Mouse (Mus musculus): ENCODE data around the gene Frem3. TPM values are rescaled to one million over a fixed set of nuclear protein-coding genes. Genes with fewer than 3 reads are reported as not detected.

Gene Frem3
- total and polyA plus RNA-seq, 2 experiments from 2014 or later = 0.14 to 0.23 TPM

- Histone ChIP-seq H3K4me1 (ENCODE audit: insufficient read depth) (no peaks in the 10 kb centered on the region), H3K27ac (ENCODE audit: low read depth, low read length) (no peak overlapping the region), H3K9ac (no peak overlapping the region), H3K4me3 (ENCODE audit: low read depth, low read length) (no peak overlapping the region), H3K4me2 (ENCODE audit: low read depth) (no peak overlapping the region), H3K27me3 (ENCODE audit: insufficient read depth, low read length) (no peaks in the 10 kb centered on the region), H3K9me3 (ENCODE audit: low read length) (no peaks in the 10 kb centered on the region), H3K36me3 (ENCODE audit: insufficient read depth) (no peaks in the 10 kb centered on the region)
- DNase-seq (no peak), ATAC-seq (no peak)
- TF ChIP-seq CTCF (IDR thresholded peaks at IDR 0.05; ENCODE audit: low read depth) = no peak
- 64% methylated on average over 1 of the region's 1 CpGs for WGBS
These were observed 31.8 kb upstream of the Frem3 start for GRCm38 (mm10) chr8:80579038-80579437.

DNA sequence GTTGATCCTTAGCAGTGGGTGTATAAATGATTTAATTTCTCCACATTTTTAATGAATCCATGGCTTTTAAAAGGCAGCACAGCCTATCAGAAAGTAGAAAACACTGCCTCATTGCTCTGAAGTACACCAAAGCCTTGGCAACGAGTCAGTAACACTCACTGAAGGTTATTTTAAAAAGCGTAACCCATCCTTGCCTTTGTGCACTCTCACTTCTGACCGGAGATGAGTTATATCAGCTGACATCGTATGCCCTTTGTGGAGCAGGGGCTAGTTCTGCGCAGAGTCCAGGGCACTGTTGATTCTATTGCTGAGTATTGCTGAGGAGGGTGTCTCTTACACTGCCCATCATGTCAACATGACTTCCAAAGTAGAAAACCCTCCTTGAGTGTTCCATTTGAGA, 18.3 kb upstream of the Frem3 start:
- Histone ChIP-seq H3K36me3 (ENCODE audit: insufficient read depth) (no peaks in the 10 kb centered on the region), H3K4me3 (ENCODE audit: low read depth, low read length) (no peak overlapping the region), H3K4me1 (ENCODE audit: insufficient read depth) (no peaks in the 10 kb centered on the region), H3K27ac (ENCODE audit: low read depth, low read length) (no peak overlapping the region), H3K9me3 (ENCODE audit: low read length) (no peaks in the 10 kb centered on the region), H3K9ac (no peak overlapping the region), H3K4me2 (ENCODE audit: low read depth) (no peak overlapping the region), H3K27me3 (ENCODE audit: insufficient read depth, low read length) (no peaks in the 10 kb centered on the region)
- no peak for TF ChIP-seq CTCF (IDR thresholded peaks at IDR 0.05; ENCODE audit: low read depth)
- ATAC-seq = no peak
- 78% methylated on average over 5 of the region's 5 CpGs for WGBS
- no peak for DNase-seq

- no peak overlapping the region for H3K4me2 ChIP-seq (ENCODE audit: low read depth)
- no peaks in the 10 kb centered on the region for H3K36me3 ChIP-seq (ENCODE audit: insufficient read depth)
- no peak overlapping the region for H3K4me3 ChIP-seq (ENCODE audit: low read depth, low read length)
- H3K27me3 ChIP-seq (ENCODE audit: insufficient read depth, low read length) = no peaks in the 10 kb centered on the region
- WGBS = 84% methylated on average over 6 of the region's 6 CpGs
- no peak overlapping the region for H3K9ac ChIP-seq
- ATAC-seq (no peak), DNase-seq (no peak)
- no peak overlapping the region for H3K27ac ChIP-seq (ENCODE audit: low read depth, low read length)
- no peak for TF ChIP-seq CTCF (IDR thresholded peaks at IDR 0.05; ENCODE audit: low read depth)
- H3K9me3 ChIP-seq (ENCODE audit: low read length) = no peaks in the 10 kb centered on the region
- H3K4me1 ChIP-seq (ENCODE audit: insufficient read depth) = no peaks in the 10 kb centered on the region
These were observed 10.2 kb upstream of the Frem3 start for GRCm38 (mm10) chr8:80600600-80601170.

DNA sequence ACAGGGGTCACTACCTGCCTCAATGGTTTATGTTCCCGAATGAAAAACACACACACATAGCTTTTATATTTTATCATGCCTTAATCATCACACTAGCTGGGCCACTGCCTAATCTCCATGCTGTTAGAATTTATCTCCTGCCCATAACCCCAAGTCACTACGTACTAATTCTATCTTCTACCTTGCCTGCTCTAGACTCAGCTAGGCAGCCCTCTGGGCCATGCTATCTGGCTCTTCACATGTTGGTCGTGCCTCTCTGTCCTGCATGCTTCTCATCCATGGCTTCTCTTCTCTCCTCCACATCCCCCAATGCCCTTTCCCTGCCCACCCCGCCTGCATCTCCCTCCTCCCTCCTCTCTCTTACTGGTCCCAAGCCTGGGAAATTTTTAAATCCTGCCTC, 9.0 kb upstream of the Frem3 start:
- no peak overlapping the region for H3K4me3 ChIP-seq (ENCODE audit: low read depth, low read length)
- 79% methylated on average over 4 of the region's 4 CpGs for WGBS
- DNase-seq = no peak
- H3K9ac ChIP-seq = no peak overlapping the region
- ATAC-seq = no peak
- no peaks in the 10 kb centered on the region for H3K4me1 ChIP-seq (ENCODE audit: insufficient read depth)
- no peak overlapping the region for H3K27ac ChIP-seq (ENCODE audit: low read depth, low read length)
- H3K9me3 ChIP-seq (ENCODE audit: low read length) = no peaks in the 10 kb centered on the region
- no peaks in the 10 kb centered on the region for H3K27me3 ChIP-seq (ENCODE audit: insufficient read depth, low read length)
- H3K36me3 ChIP-seq (ENCODE audit: insufficient read depth) = no peaks in the 10 kb centered on the region
- no peak overlapping the region for H3K4me2 ChIP-seq (ENCODE audit: low read depth)
- no peak for TF ChIP-seq CTCF (IDR thresholded peaks at IDR 0.05; ENCODE audit: low read depth)

DNA sequence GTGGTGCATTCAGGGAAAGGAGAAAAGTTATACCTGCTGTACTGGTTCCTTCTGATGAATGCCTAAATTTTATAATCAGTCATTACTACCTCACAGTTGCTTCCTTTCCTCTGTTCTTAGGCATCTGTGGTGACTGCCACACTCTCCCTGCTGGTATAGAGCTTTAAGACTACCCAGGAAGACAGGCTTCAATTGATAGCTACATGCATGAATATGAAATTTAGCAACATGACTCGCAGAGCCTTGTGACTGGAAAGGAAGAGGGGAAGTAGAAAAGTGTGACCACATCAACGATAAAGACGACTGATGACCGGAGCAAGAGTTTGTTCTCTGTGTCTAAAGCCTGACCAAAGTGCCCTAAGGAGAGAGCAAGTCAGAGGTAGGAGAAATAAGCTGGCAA, 3.8 kb upstream of the Frem3 start:
- H3K4me1 ChIP-seq (ENCODE audit: insufficient read depth) = peaks cover 6% of the 10 kb centered on the region; the same call in 1 of the 2 replicates
- no peak overlapping the region for H3K4me3 ChIP-seq (ENCODE audit: low read depth, low read length)
- H3K4me2 ChIP-seq (ENCODE audit: low read depth) = no peak overlapping the region
- H3K27ac ChIP-seq (ENCODE audit: low read depth, low read length) = no peak overlapping the region
- DNase-seq = no peak
- 91% methylated on average over 4 of the region's 4 CpGs for WGBS
- no peak overlapping the region for H3K9ac ChIP-seq
- no peak for ATAC-seq
- H3K27me3 ChIP-seq (ENCODE audit: insufficient read depth, low read length) = peaks cover 14% of the 10 kb centered on the region
- no peaks in the 10 kb centered on the region for H3K9me3 ChIP-seq (ENCODE audit: low read length)
- TF ChIP-seq CTCF (IDR thresholded peaks at IDR 0.05; ENCODE audit: low read depth) = no peak
- H3K36me3 ChIP-seq (ENCODE audit: insufficient read depth) = no peaks in the 10 kb centered on the region

DNA sequence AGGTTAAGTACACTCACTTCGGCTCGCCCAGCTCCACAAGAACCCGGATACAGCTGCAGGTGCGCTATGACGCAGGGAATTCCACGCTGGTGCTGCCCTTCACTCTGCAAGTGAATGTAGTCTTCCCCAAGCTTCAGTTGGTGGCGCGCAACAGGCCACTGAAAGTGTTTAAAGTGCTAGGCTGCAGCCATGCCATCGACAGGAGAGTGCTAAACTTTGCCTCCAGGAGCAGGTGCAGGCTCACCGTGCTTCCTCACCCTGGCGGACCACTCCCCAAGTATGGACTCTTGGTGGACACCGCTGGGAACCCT, 516 bp downstream of the Frem3 start:
- Histone ChIP-seq H3K4me3 (ENCODE audit: low read depth, low read length) (peak overlapping the region; percentile 34), H3K36me3 (ENCODE audit: insufficient read depth) (no peaks in the 10 kb centered on the region), H3K9ac (peak overlapping the region; percentile 22; the same call in 1 of the 2 replicates), H3K9me3 (ENCODE audit: low read length) (no peaks in the 10 kb centered on the region), H3K4me1 (ENCODE audit: insufficient read depth) (peaks cover 6% of the 10 kb centered on the region; the same call in 1 of the 2 replicates), H3K27ac (ENCODE audit: low read depth, low read length) (no peak overlapping the region), H3K4me2 (ENCODE audit: low read depth) (peak overlapping the region; percentile 58), H3K27me3 (ENCODE audit: insufficient read depth, low read length) (peaks cover 15% of the 10 kb centered on the region)
- 5% methylated on average over 12 of the region's 12 CpGs for WGBS
- ATAC-seq = peak; percentile 67
- peak; percentile 10 for DNase-seq
- TF ChIP-seq CTCF (IDR thresholded peaks at IDR 0.05; ENCODE audit: low read depth) = no peak

DNA sequence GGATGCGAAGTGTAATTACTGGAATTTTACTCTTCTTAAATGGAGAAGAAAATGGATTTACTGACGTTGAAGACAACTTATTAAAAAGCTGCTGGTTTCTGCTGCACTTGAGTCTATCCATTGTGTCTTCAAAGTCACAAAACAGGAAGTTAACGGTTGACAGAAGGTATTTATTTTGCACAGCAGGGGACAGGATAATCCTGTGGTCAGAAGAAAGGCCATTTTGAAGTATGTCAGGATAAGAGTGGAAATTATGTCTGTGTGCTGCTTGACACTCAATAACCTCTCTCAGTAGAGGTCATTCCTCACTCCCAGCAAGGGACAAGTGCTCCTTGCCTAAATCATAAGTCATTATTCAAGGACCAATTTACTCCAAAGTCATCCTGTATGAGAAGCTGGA, 8.9 kb downstream of the Frem3 start:
- ATAC-seq = no peak
- WGBS = 24% methylated on average over 3 of the region's 3 CpGs
- H3K27me3 ChIP-seq (ENCODE audit: insufficient read depth, low read length) = no peaks in the 10 kb centered on the region
- no peaks in the 10 kb centered on the region for H3K4me1 ChIP-seq (ENCODE audit: insufficient read depth)
- no peak overlapping the region for H3K9ac ChIP-seq
- no peak for DNase-seq
- no peak for TF ChIP-seq CTCF (IDR thresholded peaks at IDR 0.05; ENCODE audit: low read depth)
- H3K4me2 ChIP-seq (ENCODE audit: low read depth) = no peak overlapping the region
- H3K9me3 ChIP-seq (ENCODE audit: low read length) = no peaks in the 10 kb centered on the region
- H3K36me3 ChIP-seq (ENCODE audit: insufficient read depth) = no peaks in the 10 kb centered on the region
- H3K4me3 ChIP-seq (ENCODE audit: low read depth, low read length) = no peak overlapping the region
- H3K27ac ChIP-seq (ENCODE audit: low read depth, low read length) = no peak overlapping the region
